In genomic region chr17:26794744-26795143, GRCm38 (mm10) we compare ENCODE assay signal across 10 mouse cellular contexts. TPM values are rescaled to one million over a fixed set of nuclear protein-coding genes. Genes with fewer than 3 reads are reported as not detected.
DNase-seq lines count a peak whose midpoint lies in the region; ATAC-seq and TF ChIP-seq lines count a peak whose summit lies in the region.
"Had no signal": no experiment of that assay in that cellular context is flagged by ENCODE, and none has a peak within 500 bp of the region (broad histone marks: within the 10 kb centered on the region; RNA-seq: fewer than 3 reads in every experiment).

No protein-coding gene starts in this region.

- dilution Hi-C loops in CH12.LX (cut with MboI; ENCODE audit: extremely low pct_ligation_motif_present, extremely low pct_unique_long_range_greater_than_20kb, low sequenced_read_pairs), result no loop called here

- DNase-seq in hindbrain, embryonic 10.5 days (ENCODE audit: low spot score), result peak; percentile 35
- DNase-seq in CH12.LX (ENCODE audit: extremely low read depth), result peak; percentile 71
- DNase-seq in gastrocnemius, postnatal 14 days, result peak; percentile 48
- DNase-seq in kidney, postnatal 4 days, result peak; percentile 78 to 82
- DNase-seq in lung, postnatal 4 days, result peak; percentile 52 to 74
- DNase-seq in splenic B cell, adult 2 months (ENCODE audit: low read depth, low spot score), result peak; percentile 79

- no peak for ATAC-seq in hindbrain, embryonic 12.5 days (ENCODE audit: low FRiP score)

- no peaks in the 10 kb centered on the region for H3K79me2 ChIP-seq in CH12.LX (replicated peaks; ENCODE audit: control insufficient read depth, extremely low read depth, insufficient read depth, poor library complexity, severe bottlenecking)

- in situ Hi-C loops in CH12.LX (cut with MboI; ENCODE audit: low pct_ligation_motif_present, low pct_unique_long_range_greater_than_20kb, low sequenced_read_pairs), result no loop called here

- H3K9me3 ChIP-seq in hindbrain, embryonic 10.5 days, result no peaks in the 10 kb centered on the region
- no peaks in the 10 kb centered on the region for H3K9me3 ChIP-seq in hindbrain, embryonic 12.5 days (replicated peaks)
- no peaks in the 10 kb centered on the region for H3K9me3 ChIP-seq in CH12.LX (replicated peaks; ENCODE audit: low read length)
- H3K9me3 ChIP-seq: embryonic facial prominence, embryonic 12.5 days had no signal

- no peak for TF ChIP-seq EP300 in CH12.LX (IDR thresholded peaks at IDR 0.05; ENCODE audit: low read length)

- H3K9ac ChIP-seq in hindbrain, embryonic 12.5 days, result no peak overlapping the region
- H3K9ac ChIP-seq in CH12.LX (ENCODE audit: insufficient read depth, low read depth), result no peak overlapping the region
- H3K9ac ChIP-seq: embryonic facial prominence, embryonic 12.5 days had no signal

- H3K27ac ChIP-seq in hindbrain, embryonic 10.5 days, result no peak overlapping the region
- no peak overlapping the region for H3K27ac ChIP-seq in hindbrain, embryonic 12.5 days
- H3K27ac ChIP-seq in CH12.LX (ENCODE audit: insufficient read depth, low read depth), result no peak overlapping the region
- no peak overlapping the region for H3K27ac ChIP-seq in bone marrow, adult 2 months (ENCODE audit: control insufficient read depth, insufficient read depth, low read depth, low read length, poor library complexity)
- H3K27ac ChIP-seq: embryonic facial prominence, embryonic 12.5 days had no signal

- no peak overlapping the region for H3K4me3 ChIP-seq in hindbrain, embryonic 10.5 days
- no peak overlapping the region for H3K4me3 ChIP-seq in hindbrain, embryonic 12.5 days
- no peak overlapping the region for H3K4me3 ChIP-seq in CH12.LX (replicated peaks in 1 of 3; ENCODE audit: low read depth in 2 of 3, low read length in 2 of 3, poor library complexity in 1 of 3)
- H3K4me3 ChIP-seq in bone marrow, adult 2 months (replicated peaks; ENCODE audit: control insufficient read depth, low read depth, low read length), result no peak overlapping the region
- H3K4me3 ChIP-seq: embryonic facial prominence, embryonic 12.5 days had no signal

- peak; percentile 73 for TF ChIP-seq RAD21 in CH12.LX (IDR thresholded peaks at IDR 0.05; ENCODE audit: low read depth, low read length)

- TF ChIP-seq POLR2A in CH12.LX (IDR thresholded peaks at IDR 0.05; ENCODE audit: low read depth, low read length), result no peak
- no peak for TF ChIP-seq POLR2A in bone marrow, adult 2 months (IDR thresholded peaks at IDR 0.05; ENCODE audit: borderline replicate concordance, control insufficient read depth, low read depth, low read length)

- intact Hi-C loops in gastrocnemius, postnatal 14 days (cut with DNase I; ENCODE audit: low total_unique reads), result no loop called here

- no peak overlapping the region for H3K4me2 ChIP-seq in hindbrain, embryonic 12.5 days (replicated peaks)
- no peak overlapping the region for H3K4me2 ChIP-seq in CH12.LX (ENCODE audit: insufficient read depth, low read depth, poor library complexity, severe bottlenecking)
- H3K4me2 ChIP-seq: embryonic facial prominence, embryonic 12.5 days had no signal

- 20% methylated on average over 3 of the region's 3 CpGs for WGBS in hindbrain, embryonic 10.5 days
- WGBS in hindbrain, embryonic 12.5 days, result 22% methylated on average over 3 of the region's 3 CpGs
- WGBS in bone marrow, adult 2 months, result 17% methylated on average over 3 of the region's 3 CpGs

- H3K36me3 ChIP-seq in hindbrain, embryonic 10.5 days, result peaks cover 40% of the 10 kb centered on the region
- peaks cover 36% of the 10 kb centered on the region for H3K36me3 ChIP-seq in hindbrain, embryonic 12.5 days
- peaks cover 22 to 27% of the 10 kb centered on the region in 2 experiments for H3K36me3 ChIP-seq in CH12.LX (replicated peaks in 1 of 2; ENCODE audit: control insufficient read depth in 1 of 2, insufficient read depth in 1 of 2, low read length in 1 of 2)
- H3K36me3 ChIP-seq in splenic B cell, adult 2 months (ENCODE audit: control insufficient read depth, insufficient read depth, low read length, poor library complexity, severe bottlenecking), result peaks cover 3% of the 10 kb centered on the region; the same call in 1 of the 2 replicates

- no peaks in the 10 kb centered on the region for H3K4me1 ChIP-seq in hindbrain, embryonic 10.5 days (replicated peaks)
- H3K4me1 ChIP-seq in hindbrain, embryonic 12.5 days, result no peaks in the 10 kb centered on the region
- peaks cover 35 to 62% of the 10 kb centered on the region in 2 experiments for H3K4me1 ChIP-seq in CH12.LX (ENCODE audit: control insufficient read depth in 1 of 2, insufficient read depth in 2 of 2)
- H3K4me1 ChIP-seq in bone marrow, adult 2 months (ENCODE audit: control insufficient read depth, insufficient read depth, low read length), result peaks cover 2% of the 10 kb centered on the region; the same call in 1 of the 2 replicates
- H3K4me1 ChIP-seq: embryonic facial prominence, embryonic 12.5 days had no signal

- peak; percentile 78 to 89 for TF ChIP-seq CTCF in CH12.LX (conservative IDR thresholded peaks at IDR 0.05 in 1 of 2, IDR thresholded peaks at IDR 0.05 in 1 of 2; ENCODE audit: low read depth in 2 of 2, low read length in 2 of 2)
- peak; percentile 73 for TF ChIP-seq CTCF in bone marrow, adult 2 months (IDR thresholded peaks at IDR 0.05; ENCODE audit: control insufficient read depth, insufficient read depth, low read length)

- no peaks in the 10 kb centered on the region for H3K27me3 ChIP-seq in hindbrain, embryonic 10.5 days (ENCODE audit: insufficient read depth, poor library complexity, severe bottlenecking)
- no peaks in the 10 kb centered on the region; the same call in 1 of the 2 replicates for H3K27me3 ChIP-seq in hindbrain, embryonic 12.5 days
- H3K27me3 ChIP-seq in CH12.LX (replicated peaks), result no peaks in the 10 kb centered on the region
- no peaks in the 10 kb centered on the region for H3K27me3 ChIP-seq in splenic B cell, adult 2 months (ENCODE audit: control insufficient read depth, insufficient read depth, low read length, poor library complexity, severe bottlenecking)
- H3K27me3 ChIP-seq: embryonic facial prominence, embryonic 12.5 days had no signal

TF ChIP-seq in CH12.LX, 34 proteins besides CTCF, POLR2A, EP300 and RAD21 (continues in another document):
- TF ChIP-seq TBP (conservative IDR thresholded peaks at IDR 0.05; ENCODE audit: low read depth, low read length), result no peak
- TF ChIP-seq ZKSCAN1 (IDR thresholded peaks at IDR 0.05; ENCODE audit: borderline replicate concordance, low read depth, low read length), result no peak
- no peak for TF ChIP-seq ETS1 (conservative IDR thresholded peaks at IDR 0.05; ENCODE audit: low read depth, low read length)
- TF ChIP-seq ZC3H11A (IDR thresholded peaks at IDR 0.05; ENCODE audit: low read depth, low read length), result peak; percentile 27; the same call in 1 of the 2 replicates
- TF ChIP-seq KAT2A (IDR thresholded peaks at IDR 0.05; ENCODE audit: insufficient replicate concordance, low read length), result no peak
- TF ChIP-seq NRF1 (IDR thresholded peaks at IDR 0.05; ENCODE audit: low read depth, low read length), result no peak
- TF ChIP-seq JUN (IDR thresholded peaks at IDR 0.05; ENCODE audit: insufficient read depth, low read depth, low read length), result no peak
- no peak for TF ChIP-seq MAFK (IDR thresholded peaks at IDR 0.05; ENCODE audit: insufficient replicate concordance, low read length)
- TF ChIP-seq CHD2 (IDR thresholded peaks at IDR 0.05; ENCODE audit: low read length), result no peak
- TF ChIP-seq USF1 (IDR thresholded peaks at IDR 0.05; ENCODE audit: low read depth, low read length), result no peak
- 0 out of 2 replicates have a peak, but pooled peaks have one; percentile 7 for TF ChIP-seq ELF1 (IDR thresholded peaks at IDR 0.05; ENCODE audit: low read depth, low read length)
- no peak for TF ChIP-seq JUND (conservative IDR thresholded peaks at IDR 0.05; ENCODE audit: low read depth, low read length)
- TF ChIP-seq IRF4 (IDR thresholded peaks at IDR 0.05; ENCODE audit: low read depth, low read length), result 0 out of 2 replicates have a peak, but pooled peaks have one; percentile 15
- no peak for TF ChIP-seq RCOR1 (conservative IDR thresholded peaks at IDR 0.05; ENCODE audit: low read depth, low read length)
- TF ChIP-seq MAZ (IDR thresholded peaks at IDR 0.05; ENCODE audit: low read depth, low read length), result no peak
- no peak for TF ChIP-seq MYC (IDR thresholded peaks at IDR 0.05; ENCODE audit: low read depth, low read length)
- no peak; the same call in 1 of the 2 replicates for TF ChIP-seq SIN3A (IDR thresholded peaks at IDR 0.05; ENCODE audit: low read length)
- TF ChIP-seq HCFC1 (IDR thresholded peaks at IDR 0.05; ENCODE audit: low read depth, low read length), result no peak
- no peak for TF ChIP-seq GABPA (IDR thresholded peaks at IDR 0.05; ENCODE audit: insufficient replicate concordance, low read depth, low read length)
- no peak for TF ChIP-seq TCF12 (IDR thresholded peaks at IDR 0.05; ENCODE audit: low read depth, low read length)
- no peak for TF ChIP-seq MXI1 (IDR thresholded peaks at IDR 0.05; ENCODE audit: low read depth, low read length)
- 0 out of 2 replicates have a peak, but pooled peaks have one; percentile 4 for TF ChIP-seq ZNF384 (IDR thresholded peaks at IDR 0.05; ENCODE audit: low read depth, low read length)
- no peak for TF ChIP-seq ZMIZ1 (IDR thresholded peaks at IDR 0.05; ENCODE audit: low read depth, low read length)
- TF ChIP-seq MAX (IDR thresholded peaks at IDR 0.05; ENCODE audit: low read length), result no peak
- no peak for TF ChIP-seq E2F4 (IDR thresholded peaks at IDR 0.05; ENCODE audit: insufficient replicate concordance, low read depth, low read length)

RNA-seq across cellular contexts. Expression of gene Bnip1, which starts 13.9 kb away (rescaled TPM):
- polyA plus RNA-seq in hindbrain, embryonic 10.5 days (2016; fragmentation: Nextera tagmentation; extraction: Ambion mirVana), result 48.4 and 54.3 TPM in 2 replicates
- 48.5 and 49.7 TPM in 2 replicates for polyA plus RNA-seq in hindbrain, embryonic 12.5 days (2016; fragmentation: Nextera tagmentation; extraction: Ambion mirVana)
- total RNA-seq in CH12.LX (2012; rRNA removed), result 47.1 and 54.6 TPM in 2 replicates
- 59.6 and 63.9 TPM in 2 replicates for total RNA-seq in CH12.LX (2014; rRNA removed)
- polyA plus RNA-seq in CH12.LX (2012; ENCODE audit: insufficient read length, low read depth), result 44.1 and 50.9 TPM in 2 replicates
- polyA plus RNA-seq in bone marrow, adult 2 months (2011; ENCODE audit: insufficient read depth, insufficient read length, low replicate concordance, missing spikeins), result 20.7 and 29.5 TPM in 2 replicates
- 10 to 100 TPM; 18.7 to 22.5 TPM for total RNA-seq in gastrocnemius, postnatal 14 days (2021)

RNA-seq across cellular contexts. Expression of gene Nkx2-5, which starts 50.1 kb away (rescaled TPM):
- polyA plus RNA-seq in hindbrain, embryonic 10.5 days (2016; fragmentation: Nextera tagmentation; extraction: Ambion mirVana), result 0.21 TPM in 1 of 2 replicates, not detected in the other
- polyA plus RNA-seq in hindbrain, embryonic 12.5 days (2016; fragmentation: Nextera tagmentation; extraction: Ambion mirVana), result not detected in 2 replicates
- not detected in 2 replicates for total RNA-seq in CH12.LX (2012; rRNA removed)
- total RNA-seq in CH12.LX (2014; rRNA removed), result not detected in 2 replicates
- not detected in 2 replicates for polyA plus RNA-seq in CH12.LX (2012; ENCODE audit: insufficient read length, low read depth)
- not detected in 2 replicates for polyA plus RNA-seq in bone marrow, adult 2 months (2011; ENCODE audit: insufficient read depth, insufficient read length, low replicate concordance, missing spikeins)
- total RNA-seq in gastrocnemius, postnatal 14 days (2021), result not detected
- polyA plus RNA-seq: liver, embryonic 16.5 days had no signal
